ENCODE assay signal across 8 mouse cellular contexts in genomic region chr10:121033128-121033791, GRCm38 (mm10). TPM values are rescaled to one million over a fixed set of nuclear protein-coding genes. Genes with fewer than 3 reads are reported as not detected.
DNase-seq lines count a peak whose midpoint lies in the region.

No protein-coding gene starts in this region.

- peak; percentile 35 for DNase-seq in left cerebral cortex, adult 18-20 months (ENCODE audit: low spot score in 2 of 2)
- no peak for DNase-seq in left cerebral cortex, adult 11 months (ENCODE audit: low spot score)
- peak; percentile 85 for DNase-seq in embryo, embryonic 9.5 days (ENCODE audit: extremely low spot score)
- DNase-seq in heart, adult 18-20 months, result peak; percentile 69 to 81
- peak; percentile 80 for DNase-seq in kidney, adult 18-20 months
- DNase-seq in liver, result peak; percentile 74
- DNase-seq in monocyte, adult 2 months (ENCODE audit: low read depth in 1 of 2, low spot score in 2 of 2), result peak; percentile 34 to 60
- peak; percentile 29 to 45 for DNase-seq in spleen, postnatal 14 days (ENCODE audit: low spot score in 2 of 2)

RNA-seq across cellular contexts. Expression of gene Wif1, which starts 0.5 kb away (rescaled TPM):
- total RNA-seq in left cerebral cortex, adult 18-20 months (2021), result 1 to 10 TPM; 1.3 to 1.7 TPM
- 1 to 10 TPM; 2.5 to 3.0 TPM for total RNA-seq in heart, adult 18-20 months (2021)

RNA-seq across cellular contexts. Expression of gene Lemd3, which starts 54.1 kb away (rescaled TPM):
- total RNA-seq in left cerebral cortex, adult 18-20 months (2021), result 10 to 100 TPM; 37.1 to 41.3 TPM
- 10 to 100 TPM; 12.3 to 13.3 TPM for total RNA-seq in heart, adult 18-20 months (2021)
